Mouse (Mus musculus): ENCODE results near the gene Vasp. TPM values are rescaled to one million over a fixed set of nuclear protein-coding genes. Genes with fewer than 3 reads are reported as not detected.

The Vasp gene
- total and polyA plus RNA-seq, 2 experiments from 2014 or later = 30.0 to 40.6 TPM

- Histone ChIP-seq H3K9ac (no peak overlapping the region; the same call in 1 of the 2 replicates), H3K4me2 (ENCODE audit: low read depth) (no peak overlapping the region), H3K9me3 (ENCODE audit: low read length) (no peaks in the 10 kb centered on the region), H3K4me3 (ENCODE audit: low read depth, low read length) (no peak overlapping the region), H3K27me3 (ENCODE audit: insufficient read depth, low read length) (no peaks in the 10 kb centered on the region), H3K27ac (ENCODE audit: low read depth, low read length) (no peak overlapping the region), H3K36me3 (ENCODE audit: insufficient read depth) (no peaks in the 10 kb centered on the region), H3K4me1 (ENCODE audit: insufficient read depth) (peaks cover 12% of the 10 kb centered on the region)
- DNase-seq = no peak
- TF ChIP-seq CTCF (IDR thresholded peaks at IDR 0.05; ENCODE audit: low read depth) = no peak
- no peak for ATAC-seq
- 100% methylated on average over 2 of the region's 2 CpGs for WGBS
Measured at GRCm38 (mm10) chr7:19230041-19230580, 41.5 kb downstream of the Vasp start.

DNA sequence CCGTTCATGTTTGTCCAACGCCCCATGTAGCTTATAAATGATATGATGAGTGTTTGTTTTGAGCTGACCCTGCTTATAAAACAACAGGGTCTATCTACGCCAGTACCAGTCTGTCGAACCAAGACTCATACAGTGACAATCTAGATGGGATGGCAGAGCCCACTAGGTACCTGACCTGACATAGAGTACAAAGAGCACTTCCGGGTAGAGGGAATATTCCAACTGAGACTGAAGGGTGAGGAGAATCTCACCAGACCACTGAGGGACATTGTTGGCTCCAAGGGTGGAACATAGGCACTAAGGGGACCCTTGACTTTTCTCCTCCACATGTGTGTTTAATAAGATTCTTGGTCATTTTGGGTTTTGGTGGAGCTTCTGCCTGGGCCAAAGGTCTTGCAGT is 42.2 kb downstream of the Vasp start:
- WGBS = 40% methylated on average over 5 of the region's 5 CpGs
- TF ChIP-seq CTCF (IDR thresholded peaks at IDR 0.05; ENCODE audit: low read depth) = no peak
- DNase-seq (no peak), ATAC-seq (no peak)
- H3K36me3 ChIP-seq (ENCODE audit: insufficient read depth) = no peaks in the 10 kb centered on the region
- H3K9me3 ChIP-seq (ENCODE audit: low read length) = no peaks in the 10 kb centered on the region
- no peak overlapping the region for H3K27ac ChIP-seq (ENCODE audit: low read depth, low read length)
- peak overlapping the region; percentile 61 for H3K9ac ChIP-seq
- H3K4me2 ChIP-seq (ENCODE audit: low read depth) = peak overlapping the region; percentile 89
- H3K4me1 ChIP-seq (ENCODE audit: insufficient read depth) = peaks cover 12% of the 10 kb centered on the region
- peak overlapping the region; percentile 68 for H3K4me3 ChIP-seq (ENCODE audit: low read depth, low read length)
- no peaks in the 10 kb centered on the region for H3K27me3 ChIP-seq (ENCODE audit: insufficient read depth, low read length)

- Histone ChIP-seq H3K36me3 (ENCODE audit: insufficient read depth) (no peaks in the 10 kb centered on the region), H3K4me2 (ENCODE audit: low read depth) (peak overlapping the region; percentile 89), H3K4me1 (ENCODE audit: insufficient read depth) (peaks cover 12% of the 10 kb centered on the region), H3K4me3 (ENCODE audit: low read depth, low read length) (peak overlapping the region; percentile 68), H3K9me3 (ENCODE audit: low read length) (no peaks in the 10 kb centered on the region), H3K9ac (peak overlapping the region; percentile 61), H3K27ac (ENCODE audit: low read depth, low read length) (peak overlapping the region; percentile 57), H3K27me3 (ENCODE audit: insufficient read depth, low read length) (no peaks in the 10 kb centered on the region)
- no peak for TF ChIP-seq CTCF (IDR thresholded peaks at IDR 0.05; ENCODE audit: low read depth)
- ATAC-seq = no peak
- no peak for DNase-seq
- WGBS = under 1% methylated on average over 14 of the region's 14 CpGs
Measured at GRCm38 (mm10) chr7:19228793-19229148, 42.8 kb downstream of the Vasp start.

GRCm38 (mm10) chr7:19227883-19228792 is 43.5 kb downstream of the Vasp start, which contains the start of gene Opa3:
Gene Opa3 (plus strand): TSS chr7:19228334.
- Histone ChIP-seq H3K9me3 (ENCODE audit: low read length) (no peaks in the 10 kb centered on the region), H3K27ac (ENCODE audit: low read depth, low read length) (peak within 1 kb of the TSS; percentile 99), H3K4me1 (ENCODE audit: insufficient read depth) (peaks cover 12% of the 10 kb centered on the region), H3K36me3 (ENCODE audit: insufficient read depth) (no peaks in the 10 kb centered on the region), H3K4me2 (ENCODE audit: low read depth) (peak within 1 kb of the TSS; percentile 89), H3K9ac (peak within 1 kb of the TSS; percentile 76), H3K27me3 (ENCODE audit: insufficient read depth, low read length) (no peaks in the 10 kb centered on the region), H3K4me3 (ENCODE audit: low read depth, low read length) (peak within 1 kb of the TSS; percentile 68)
- peak; percentile 80 for TF ChIP-seq CTCF (IDR thresholded peaks at IDR 0.05; ENCODE audit: low read depth)
- peak; percentile 94 for ATAC-seq
- 1% methylated on average over 80 of the region's 91 CpGs for WGBS
- DNase-seq = peak; percentile 100

DNA sequence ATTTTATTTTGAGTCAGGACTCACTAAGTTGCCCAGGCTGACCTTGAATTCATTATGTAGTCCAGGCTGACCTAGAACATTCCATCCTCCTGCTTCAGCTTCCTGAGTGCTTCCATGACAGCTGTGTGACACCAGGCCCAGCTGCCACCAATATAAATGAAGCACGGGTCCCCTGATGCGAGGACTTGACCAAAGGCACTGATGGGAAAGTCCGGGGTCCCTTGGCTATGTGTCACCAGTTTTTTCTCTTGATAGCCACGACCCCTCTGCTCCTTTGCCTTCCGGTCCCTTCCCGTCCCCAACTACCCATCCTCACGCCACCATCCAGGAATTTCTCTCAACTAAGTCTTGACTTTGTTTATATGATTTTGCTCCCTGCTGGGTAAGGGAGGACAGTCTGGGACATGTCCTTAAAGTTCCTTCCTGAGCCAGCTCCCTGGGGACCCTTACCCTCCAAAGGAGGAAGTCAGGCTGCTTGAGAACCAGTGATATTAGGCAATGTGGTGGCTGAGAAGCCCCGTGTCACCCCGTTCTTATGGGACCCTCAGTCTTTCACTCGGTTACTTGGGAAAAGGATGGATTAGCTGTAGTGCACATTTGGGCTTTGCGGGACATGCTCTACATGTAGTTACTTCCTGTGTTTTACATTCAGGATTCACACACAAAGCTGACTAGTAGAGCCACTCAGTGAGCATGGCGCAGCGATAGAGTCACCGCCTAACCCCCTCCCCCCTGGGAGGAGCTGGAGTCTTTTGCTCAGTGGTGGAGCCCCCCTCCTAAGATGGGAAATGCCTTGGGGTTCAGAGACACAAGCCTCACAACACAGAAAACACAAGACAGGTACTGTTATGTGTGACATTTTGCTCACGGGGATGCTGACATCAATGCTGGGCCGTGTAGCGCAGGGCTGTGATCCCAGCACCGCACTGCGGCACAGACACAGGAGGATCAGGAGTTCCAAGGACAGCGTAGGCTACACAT is 44.5 kb downstream of the Vasp start:
- H3K36me3 ChIP-seq (ENCODE audit: insufficient read depth) = no peaks in the 10 kb centered on the region
- DNase-seq (peak; percentile 75), ATAC-seq (peak; percentile 1; the same call in 1 of the 2 replicates)
- no peak for TF ChIP-seq CTCF (IDR thresholded peaks at IDR 0.05; ENCODE audit: low read depth)
- H3K27ac ChIP-seq (ENCODE audit: low read depth, low read length) = peak overlapping the region; percentile 99
- WGBS = 22% methylated on average over 20 of the region's 20 CpGs
- no peaks in the 10 kb centered on the region for H3K9me3 ChIP-seq (ENCODE audit: low read length)
- peaks cover 12% of the 10 kb centered on the region for H3K4me1 ChIP-seq (ENCODE audit: insufficient read depth)
- H3K4me3 ChIP-seq (ENCODE audit: low read depth, low read length) = peak overlapping the region; percentile 68
- no peaks in the 10 kb centered on the region for H3K27me3 ChIP-seq (ENCODE audit: insufficient read depth, low read length)
- H3K9ac ChIP-seq = peak overlapping the region; percentile 76
- peak overlapping the region; percentile 60 for H3K4me2 ChIP-seq (ENCODE audit: low read depth)

- Histone ChIP-seq H3K9me3 (ENCODE audit: low read length) (no peaks in the 10 kb centered on the region), H3K4me1 (ENCODE audit: insufficient read depth) (peaks cover 12% of the 10 kb centered on the region), H3K4me3 (ENCODE audit: low read depth, low read length) (no peak overlapping the region), H3K9ac (no peak overlapping the region), H3K36me3 (ENCODE audit: insufficient read depth) (no peaks in the 10 kb centered on the region), H3K27ac (ENCODE audit: low read depth, low read length) (no peak overlapping the region), H3K27me3 (ENCODE audit: insufficient read depth, low read length) (no peaks in the 10 kb centered on the region), H3K4me2 (ENCODE audit: low read depth) (no peak overlapping the region)
- DNase-seq (no peak), ATAC-seq (no peak)
- 83% methylated on average over 4 of the region's 4 CpGs for WGBS
- no peak for TF ChIP-seq CTCF (IDR thresholded peaks at IDR 0.05; ENCODE audit: low read depth)
Measured at GRCm38 (mm10) chr7:19224933-19225332, 46.7 kb downstream of the Vasp start.

Measured in forebrain, postnatal 0 days (tissue).